Comparison of ENCODE assay signal across 21 mouse cellular contexts in the genomic region with DNA sequence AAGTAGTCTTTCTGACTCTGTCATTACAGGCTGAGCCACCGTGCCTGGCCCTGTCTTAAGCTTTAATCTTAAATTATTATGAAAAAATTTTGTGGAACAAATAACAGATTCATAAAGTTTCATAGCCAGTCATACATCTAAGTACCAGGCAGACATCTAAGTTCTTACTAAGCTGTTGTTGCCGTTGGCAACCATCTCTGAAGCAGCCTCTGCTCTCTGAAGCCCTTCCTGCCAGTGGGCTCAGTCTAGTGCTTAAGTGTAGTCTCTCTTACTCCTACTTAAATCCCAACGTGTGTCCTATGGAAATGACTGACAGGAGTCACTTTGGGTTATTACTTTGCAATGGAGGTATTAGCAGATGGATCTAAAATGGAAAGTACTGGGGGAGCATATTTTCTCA.
A peak's percentile ranks its signal among the peaks of the same experiment; 100 is the strongest.
DNase-seq lines count a peak whose midpoint lies in the region; ATAC-seq and TF ChIP-seq lines count a peak whose summit lies in the region.
"Had no signal": no experiment of that assay in that cellular context is flagged by ENCODE, and none has a peak within 500 bp of the region (broad histone marks: within the 10 kb centered on the region; RNA-seq: fewer than 3 reads in every experiment).

No protein-coding gene starts in this region.

- no peak for TF ChIP-seq CTCF in forebrain, postnatal 0 days (IDR thresholded peaks at IDR 0.05; ENCODE audit: low read depth)
- no peak for TF ChIP-seq CTCF in brain, embryonic 14.5 days (IDR thresholded peaks at IDR 0.05; ENCODE audit: borderline replicate concordance, extremely low read depth, insufficient read depth, insufficient read length)

- 64% methylated on average over 3 of the region's 3 CpGs for WGBS in forebrain, postnatal 0 days
- WGBS in forebrain, embryonic 12.5 days = 71% methylated on average over 3 of the region's 3 CpGs
- 45% methylated on average over 3 of the region's 3 CpGs for WGBS in midbrain, embryonic 14.5 days
- WGBS in midbrain, embryonic 11.5 days = 55% methylated on average over 3 of the region's 3 CpGs

- H3K4me3 ChIP-seq in forebrain, postnatal 0 days (ENCODE audit: low read depth, low read length) = no peak overlapping the region
- no peak overlapping the region for H3K4me3 ChIP-seq in forebrain, embryonic 12.5 days (replicated peaks)
- H3K4me3 ChIP-seq in midbrain, embryonic 14.5 days (replicated peaks; ENCODE audit: low read depth, low read length) = no peak overlapping the region
- H3K4me3 ChIP-seq in midbrain, embryonic 11.5 days (ENCODE audit: low read depth, low read length) = no peak overlapping the region
- H3K4me3 ChIP-seq: embryonic facial prominence, embryonic 13.5 days; embryonic facial prominence, embryonic 15.5 days; erythroblast, embryonic 14.5 days; forebrain, embryonic 15.5 days had no signal

- no peak overlapping the region for H3K9ac ChIP-seq in forebrain, postnatal 0 days
- no peak overlapping the region for H3K9ac ChIP-seq in forebrain, embryonic 12.5 days
- no peak overlapping the region for H3K9ac ChIP-seq in midbrain, embryonic 14.5 days (replicated peaks; ENCODE audit: low read length)
- no peak overlapping the region for H3K9ac ChIP-seq in midbrain, embryonic 11.5 days (ENCODE audit: low read length)
- H3K9ac ChIP-seq: embryonic facial prominence, embryonic 13.5 days; embryonic facial prominence, embryonic 15.5 days; forebrain, embryonic 15.5 days had no signal

- H3K27me3 ChIP-seq in forebrain, postnatal 0 days (ENCODE audit: insufficient read depth, low read length) = no peaks in the 10 kb centered on the region
- H3K27me3 ChIP-seq in forebrain, embryonic 12.5 days = no peaks in the 10 kb centered on the region
- no peaks in the 10 kb centered on the region for H3K27me3 ChIP-seq in midbrain, embryonic 14.5 days (ENCODE audit: control insufficient read depth, insufficient read depth, low read length)
- H3K27me3 ChIP-seq in midbrain, embryonic 11.5 days (ENCODE audit: control insufficient read depth, insufficient read depth, low read length) = no peaks in the 10 kb centered on the region
- H3K27me3 ChIP-seq: embryonic facial prominence, embryonic 13.5 days; embryonic facial prominence, embryonic 15.5 days; forebrain, embryonic 15.5 days had no signal

- no peaks in the 10 kb centered on the region for H3K4me1 ChIP-seq in forebrain, postnatal 0 days (ENCODE audit: insufficient read depth)
- H3K4me1 ChIP-seq in forebrain, embryonic 12.5 days = no peaks in the 10 kb centered on the region
- no peaks in the 10 kb centered on the region for H3K4me1 ChIP-seq in midbrain, embryonic 14.5 days (ENCODE audit: control insufficient read depth, insufficient read depth, low read length)
- no peaks in the 10 kb centered on the region for H3K4me1 ChIP-seq in midbrain, embryonic 11.5 days (ENCODE audit: control insufficient read depth, insufficient read depth, low read length)
- H3K4me1 ChIP-seq: embryonic facial prominence, embryonic 13.5 days; embryonic facial prominence, embryonic 15.5 days; forebrain, embryonic 15.5 days had no signal

- H3K36me3 ChIP-seq in forebrain, postnatal 0 days (ENCODE audit: insufficient read depth) = no peaks in the 10 kb centered on the region
- H3K36me3 ChIP-seq in forebrain, embryonic 12.5 days (replicated peaks) = no peaks in the 10 kb centered on the region
- no peaks in the 10 kb centered on the region for H3K36me3 ChIP-seq in midbrain, embryonic 14.5 days (ENCODE audit: control insufficient read depth, insufficient read depth, low read length)
- no peaks in the 10 kb centered on the region for H3K36me3 ChIP-seq in midbrain, embryonic 11.5 days (ENCODE audit: control insufficient read depth, insufficient read depth, low read length)
- H3K36me3 ChIP-seq: embryonic facial prominence, embryonic 13.5 days; embryonic facial prominence, embryonic 15.5 days; forebrain, embryonic 15.5 days had no signal

- peak; percentile 7 for DNase-seq in forebrain, postnatal 0 days
- peak; percentile 52 for DNase-seq in midbrain, embryonic 14.5 days
- DNase-seq in midbrain, embryonic 11.5 days (ENCODE audit: low spot score, missing footprints) = no peak
- peak; percentile 34 for DNase-seq in brain, adult 2 months (ENCODE audit: low read depth, low spot score)
- peak; percentile 58 for DNase-seq in brain, embryonic 14.5 days (ENCODE audit: low read depth)
- DNase-seq in heart, adult 8-10 months (ENCODE audit: low spot score) = no peak
- DNase-seq: adrenal gland, adult 2 months; adrenal gland, postnatal 10 days; adrenal gland, postnatal 25 days; cerebellum, adult 11 months; cerebellum, adult 18-20 months; cerebellum, adult 8-10 months; cerebellum, adult 9-11 months; cerebellum, postnatal 14 days; cerebellum, postnatal 36 days; embryo, embryonic 11 days had no signal

- no peak overlapping the region for H3K4me2 ChIP-seq in forebrain, postnatal 0 days (ENCODE audit: low read depth)
- H3K4me2 ChIP-seq in forebrain, embryonic 12.5 days = no peak overlapping the region
- no peak overlapping the region for H3K4me2 ChIP-seq in midbrain, embryonic 14.5 days (ENCODE audit: low read length)
- no peak overlapping the region for H3K4me2 ChIP-seq in midbrain, embryonic 11.5 days
- H3K4me2 ChIP-seq: embryonic facial prominence, embryonic 13.5 days; embryonic facial prominence, embryonic 15.5 days; forebrain, embryonic 15.5 days had no signal

- no peak overlapping the region for H3K27ac ChIP-seq in forebrain, postnatal 0 days (ENCODE audit: low read depth, low read length)
- no peak overlapping the region for H3K27ac ChIP-seq in forebrain, embryonic 12.5 days
- H3K27ac ChIP-seq in midbrain, embryonic 14.5 days (replicated peaks; ENCODE audit: low read depth, low read length) = no peak overlapping the region
- no peak overlapping the region for H3K27ac ChIP-seq in midbrain, embryonic 11.5 days (ENCODE audit: low read depth, low read length)
- H3K27ac ChIP-seq: embryonic facial prominence, embryonic 13.5 days; embryonic facial prominence, embryonic 15.5 days; forebrain, embryonic 15.5 days had no signal

- no peak for ATAC-seq in forebrain, postnatal 0 days
- no peak for ATAC-seq in forebrain, embryonic 12.5 days (ENCODE audit: low FRiP score)
- no peak for ATAC-seq in midbrain, embryonic 14.5 days (ENCODE audit: low FRiP score, low TSS enrichment)
- no peak for ATAC-seq in midbrain, embryonic 11.5 days (ENCODE audit: low FRiP score)
- ATAC-seq: forebrain, embryonic 15.5 days had no signal

- no peak for TF ChIP-seq POLR2A in brain, embryonic 14.5 days (IDR thresholded peaks at IDR 0.05; ENCODE audit: borderline replicate concordance, extremely low read depth, insufficient read depth, insufficient read length, poor library complexity, severe bottlenecking)

- no peaks in the 10 kb centered on the region for H3K9me3 ChIP-seq in forebrain, postnatal 0 days (ENCODE audit: low read length)
- no peaks in the 10 kb centered on the region for H3K9me3 ChIP-seq in forebrain, embryonic 12.5 days
- H3K9me3 ChIP-seq in midbrain, embryonic 14.5 days (ENCODE audit: control insufficient read depth, low read length) = no peaks in the 10 kb centered on the region
- no peaks in the 10 kb centered on the region for H3K9me3 ChIP-seq in midbrain, embryonic 11.5 days (ENCODE audit: control insufficient read depth, low read length)
- H3K9me3 ChIP-seq: embryonic facial prominence, embryonic 13.5 days; embryonic facial prominence, embryonic 15.5 days; forebrain, embryonic 15.5 days had no signal

Comparison
In these comparisons a context has a peak if more than half of its experiments do, and no peak if none do; other contexts are left out.
1. DNase-seq: peak in forebrain, postnatal 0 days (single experiment), midbrain, embryonic 14.5 days (single experiment), brain, adult 2 months (single experiment) and brain, embryonic 14.5 days (single experiment); none in midbrain, embryonic 11.5 days (single experiment) and heart, adult 8-10 months (single experiment).